Mouse (Mus musculus) kidney, adult 8-10 months (tissue): ENCODE data around the gene Ticrr.
A peak's percentile ranks its signal among the peaks of the same experiment; 100 is the strongest.

Experiments
- DNase-seq, 2 experiments: peaks; one replicate each; pipeline ENCODE4 v3.0.0; 2022

The Ticrr gene

GRCm38 (mm10) chr7:79696495-79696894 is 36.5 kb downstream of the Ticrr start:
- DNase-seq = no peak

- DNase-seq = no peak
These were observed 42.8 kb downstream of the Ticrr start for GRCm38 (mm10) chr7:79702755-79703154.

- no peak for DNase-seq
These were observed 45.2 kb downstream of the Ticrr start for GRCm38 (mm10) chr7:79705210-79705609.

- no peak for DNase-seq
These were observed 50.2 kb downstream of the Ticrr start for GRCm38 (mm10) chr7:79710130-79710607.

GRCm38 (mm10) chr7:79710831-79711230 is 50.8 kb downstream of the Ticrr start:
- no peak for DNase-seq

- peak; percentile 59 to 65 for DNase-seq
These were observed 55.4 kb downstream of the Ticrr start, which contains the start of gene Kif7 for GRCm38 (mm10) chr7:79715187-79715981. TSS of gene Kif7 (minus strand) at chr7:79715720.

GRCm38 (mm10) chr7:79721386-79721977 is 61.5 kb downstream of the Ticrr start:
- peak in 1 of 2 experiments; percentile 23 for DNase-seq

- peak in 1 of 2 experiments; percentile 71 for DNase-seq
These were observed 67.1 kb downstream of the Ticrr start for GRCm38 (mm10) chr7:79727091-79727490.

- peak; percentile 34 to 68 for DNase-seq
These were observed 68.2 kb downstream of the Ticrr start for GRCm38 (mm10) chr7:79728219-79728618.

- peak; percentile 36 to 73 for DNase-seq
These were observed 69.2 kb downstream of the Ticrr start for GRCm38 (mm10) chr7:79729169-79729568.

GRCm38 (mm10) chr7:79729743-79730370 is 69.9 kb downstream of the Ticrr start:
- no peak for DNase-seq

- no peak for DNase-seq
These were observed 71.4 kb downstream of the Ticrr start for GRCm38 (mm10) chr7:79731438-79731837.

- no peak for DNase-seq
These were observed 72.6 kb downstream of the Ticrr start, which contains the start of gene Plin1 for GRCm38 (mm10) chr7:79732622-79733021. TSS of gene Plin1 (minus strand) at chr7:79732903.

- peak; percentile 94 to 96 for DNase-seq
These were observed 74.6 kb downstream of the Ticrr start for GRCm38 (mm10) chr7:79734563-79734962.

GRCm38 (mm10) chr7:79736511-79736910 is 76.5 kb downstream of the Ticrr start:
- DNase-seq = no peak

- no peak for DNase-seq
These were observed 78.9 kb downstream of the Ticrr start for GRCm38 (mm10) chr7:79738913-79739312.

- peak in 1 of 2 experiments; percentile 30 for DNase-seq
These were observed 80.3 kb downstream of the Ticrr start for GRCm38 (mm10) chr7:79740279-79740678.

- DNase-seq = no peak
These were observed 82.3 kb downstream of the Ticrr start for GRCm38 (mm10) chr7:79742277-79742658.

GRCm38 (mm10) chr7:79742659-79743536 is 82.9 kb downstream of the Ticrr start, which contains the start of the genes Pex11a and Wdr93:
TSS of gene Pex11a (minus strand) at chr7:79743131.
TSS of gene Wdr93 (plus strand) at chr7:79743163.
- peak; percentile 86 to 88 for DNase-seq

GRCm38 (mm10) chr7:79744051-79744450 is 84.1 kb downstream of the Ticrr start:
- no peak for DNase-seq

GRCm38 (mm10) chr7:79744585-79744984 is 84.6 kb downstream of the Ticrr start:
- DNase-seq = no peak

- no peak for DNase-seq
These were observed 87.7 kb downstream of the Ticrr start for GRCm38 (mm10) chr7:79747659-79748058.
